Mouse (Mus musculus) limb, embryonic 11.5 days (tissue): Measurements from ENCODE around the gene Ftl1. TPM values are rescaled to one million over a fixed set of nuclear protein-coding genes. Genes with fewer than 3 reads are reported as not detected.
"Not testable (repeated sequence)": the region's sequence is repeated elsewhere in the genome, so short reads cannot be mapped to it uniquely, and the experiment has no call there.

Source experiments
- ATAC-seq: fragments of 200-750 bp; cut with Nextera tagmentation; 2 replicates; pipeline ENCODE4 v1.8.0; 2017; ENCODE audit warnings: low read depth; ENCODE audit not compliant: insufficient number of reproducible peaks, low FRiP score, low TSS enrichment
- DNase-seq: peaks from one replicate; pipeline ENCODE4 v3.0.0-alpha.2; 2015; ENCODE audit warnings: low spot score
- H3K27ac ChIP-seq: fragments of 300-500 bp; sonication (generic); replicated peaks from 2 replicates; pipeline ENCODE4 v1.5.1; 2014; ENCODE audit warnings: low read depth, mild to moderate bottlenecking, low read length
- H3K27me3 ChIP-seq: fragments of 300-500 bp; sonication (generic); 2 replicates; pipeline ENCODE4 v1.6.1; 2014; ENCODE audit warnings: mild to moderate bottlenecking, low read length, mixed read lengths; ENCODE audit not compliant: control insufficient read depth, insufficient read depth
- H3K36me3 ChIP-seq: fragments of 300-500 bp; sonication (generic); 2 replicates; pipeline ENCODE4 v1.6.1; 2014; ENCODE audit warnings: mild to moderate bottlenecking, low read length, moderate library complexity, mixed read lengths; ENCODE audit not compliant: control insufficient read depth, insufficient read depth
- H3K4me1 ChIP-seq: fragments of 300-500 bp; sonication (generic); 2 replicates; pipeline ENCODE4 v1.6.1; 2014; ENCODE audit warnings: low read length, mixed read lengths; ENCODE audit not compliant: control insufficient read depth, insufficient read depth
- H3K4me2 ChIP-seq: fragments of 300-500 bp; sonication (generic); 2 replicates; pipeline ENCODE4 v1.6.1; 2014; ENCODE audit warnings: low read depth, mild to moderate bottlenecking, moderate library complexity; ENCODE audit not compliant: severe bottlenecking
- H3K4me3 ChIP-seq: fragments of 300-500 bp; sonication (generic); 2 replicates; pipeline ENCODE4 v1.5.1; 2014; ENCODE audit warnings: low read depth, low read length
- H3K9ac ChIP-seq: fragments of 300-500 bp; sonication (generic); 2 replicates; pipeline ENCODE4 v1.6.1; 2014; ENCODE audit warnings: mild to moderate bottlenecking, low read length
- H3K9me3 ChIP-seq: fragments of 300-500 bp; sonication (generic); 2 replicates; pipeline ENCODE4 v1.6.1; 2016; ENCODE audit warnings: low read length; ENCODE audit not compliant: control insufficient read depth
- WGBS: fragments of 180-500 bp; shearing (Covaris S2); extraction: QIAGEN DNeasy Blood & Tissue Kit; methylation state at CpG from one replicate; pipeline ENCODE4 v1.1.7; 2014; 5-methylcytosine and 5-hydroxymethylcytosine counted together
- polyA plus RNA-seq: library from polyadenylated mRNA; unstranded; fragments of >200 nt; fragmentation: Nextera tagmentation; extraction: Ambion mirVana; gene quantifications from 2 replicates; pipeline ENCODE4 v1.2.1, GENCODE M21; 2014

The Ftl1 gene
- polyA plus RNA-seq, 1 experiment from 2014 or later, result 5,046 TPM

DNA sequence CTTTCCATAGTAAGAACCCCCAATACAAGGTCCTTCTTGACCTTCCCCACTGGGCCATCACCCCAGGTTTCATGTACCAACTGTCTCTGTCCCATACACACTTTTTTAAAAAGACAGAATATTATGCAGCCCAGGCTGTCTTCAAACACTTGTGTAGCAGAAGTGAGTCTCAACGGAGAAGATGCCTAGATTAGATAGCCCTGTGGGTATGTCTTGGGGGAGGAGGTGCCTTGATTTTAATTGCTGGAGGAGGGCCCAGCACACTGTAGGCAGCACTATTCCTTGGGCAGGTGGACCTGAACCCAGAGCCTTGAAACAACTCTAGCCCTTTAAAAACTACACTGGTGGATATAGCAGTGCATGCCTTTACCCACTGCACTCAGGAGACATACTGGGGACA lies 22.5 kb upstream of the Ftl1 start:
- Histone ChIP-seq H3K4me3 (no peak overlapping the region), H3K4me1 (no peaks in the 10 kb centered on the region), H3K27me3 (no peaks in the 10 kb centered on the region), H3K4me2 (no peak overlapping the region), H3K9ac (no peak overlapping the region), H3K27ac (no peak overlapping the region), H3K9me3 (no peaks in the 10 kb centered on the region), H3K36me3 (no peaks in the 10 kb centered on the region)
- WGBS, result 92% methylated on average over 1 of the region's 1 CpGs
- no peak for DNase-seq
- ATAC-seq, result no peak

DNA sequence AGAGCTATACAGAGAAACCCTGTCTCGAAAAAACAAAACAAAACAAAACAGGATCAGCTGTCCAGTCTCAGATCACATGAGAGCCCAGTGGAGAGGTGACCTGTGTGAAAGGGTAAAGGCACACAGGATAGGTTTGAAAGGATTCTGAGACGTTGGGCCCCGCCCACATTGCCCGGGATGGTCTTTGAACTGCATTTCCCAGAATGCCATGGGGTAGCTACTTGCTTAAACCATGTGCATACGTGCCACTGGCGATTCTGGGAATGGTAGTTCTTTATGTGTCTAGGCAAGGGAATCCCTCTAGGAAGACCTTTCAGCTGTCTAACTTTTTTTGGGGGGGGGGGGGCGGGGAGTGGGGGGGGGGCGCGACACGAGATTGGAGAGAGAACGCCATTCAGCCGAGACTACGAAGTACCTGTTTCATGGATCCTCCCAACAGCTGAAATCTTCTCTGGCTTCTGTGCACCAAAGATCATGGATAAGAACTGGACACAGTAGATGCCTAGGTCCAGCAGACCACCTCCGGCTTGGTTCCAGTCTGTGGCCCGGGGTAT lies 21.8 kb upstream of the Ftl1 start, which contains the start of gene Tulp2:
TSS of gene Tulp2 (plus strand) at position 504 of the 554 bp plus-strand sequence.
- no peaks in the 10 kb centered on the region for H3K4me1 ChIP-seq
- peak; percentile 61 for DNase-seq

DNA sequence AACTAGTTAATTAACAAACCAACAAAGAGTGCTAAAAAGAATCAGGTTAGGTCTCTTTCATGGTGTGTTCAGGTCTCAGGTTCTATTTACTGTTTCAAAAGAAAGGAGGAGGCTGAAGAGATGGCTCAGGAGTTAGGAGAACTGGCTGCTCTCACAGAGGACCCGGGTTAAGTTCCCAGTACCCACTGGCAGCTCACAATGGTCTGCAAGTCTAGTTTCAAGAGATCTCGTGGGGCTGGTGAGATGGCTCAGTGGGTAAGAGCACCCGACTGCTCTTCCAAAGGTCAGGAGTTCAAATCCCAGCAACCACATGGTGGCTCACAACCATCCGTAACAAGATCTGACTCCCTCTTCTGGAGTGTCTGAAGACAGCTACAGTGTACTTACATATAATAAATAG lies 20.6 kb upstream of the Ftl1 start:
- not testable (repeated sequence) for ATAC-seq, H3K4me2 ChIP-seq, H3K27me3 ChIP-seq, H3K4me3 ChIP-seq, H3K9me3 ChIP-seq, H3K36me3 ChIP-seq, H3K27ac ChIP-seq, DNase-seq, H3K4me1 ChIP-seq, H3K9ac ChIP-seq
- 80% methylated on average over 3 of the region's 4 CpGs for WGBS

More for the DNA sequence above, 21.8 kb upstream of the Ftl1 start, which contains the start of gene Tulp2:
- WGBS, result 55% methylated on average over 15 of the region's 15 CpGs
- Histone ChIP-seq H3K27me3 (no peaks in the 10 kb centered on the region), H3K4me3 (no peak within 1 kb of the TSS), H3K27ac (no peak within 1 kb of the TSS), H3K36me3 (no peaks in the 10 kb centered on the region), H3K9me3 (no peaks in the 10 kb centered on the region), H3K9ac (no peak within 1 kb of the TSS), H3K4me2 (no peak within 1 kb of the TSS)
- ATAC-seq, result peak; percentile 67; the same call in 1 of the 2 replicates

DNA sequence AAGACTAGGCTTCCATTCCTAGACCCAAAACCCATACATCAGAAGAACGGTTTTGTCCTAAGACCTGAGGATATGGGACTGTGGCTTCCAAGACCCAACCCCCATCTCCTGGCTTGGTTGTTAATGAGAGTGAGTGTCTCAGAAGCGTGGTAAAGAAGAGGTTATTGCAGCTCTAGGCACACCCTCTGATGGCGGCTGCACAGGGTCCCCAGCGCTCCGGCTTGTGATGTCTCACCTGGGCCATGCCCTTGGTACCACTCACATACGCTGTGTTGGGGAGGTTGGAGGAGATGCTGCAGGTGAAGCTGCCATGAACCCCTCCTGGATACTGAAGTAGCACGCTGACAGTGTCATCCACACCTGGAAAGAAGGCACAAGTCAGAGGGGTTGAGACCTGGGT lies 19.1 kb upstream of the Ftl1 start:
- H3K9me3 ChIP-seq, result no peaks in the 10 kb centered on the region
- WGBS, result 96% methylated on average over 7 of the region's 7 CpGs
- H3K4me1 ChIP-seq, result no peaks in the 10 kb centered on the region
- H3K36me3 ChIP-seq, result no peaks in the 10 kb centered on the region
- DNase-seq (no peak), ATAC-seq (no peak)
- H3K27ac ChIP-seq, result no peak overlapping the region
- no peaks in the 10 kb centered on the region for H3K27me3 ChIP-seq
- no peak overlapping the region for H3K9ac ChIP-seq
- H3K4me2 ChIP-seq, result no peak overlapping the region
- no peak overlapping the region for H3K4me3 ChIP-seq

DNA sequence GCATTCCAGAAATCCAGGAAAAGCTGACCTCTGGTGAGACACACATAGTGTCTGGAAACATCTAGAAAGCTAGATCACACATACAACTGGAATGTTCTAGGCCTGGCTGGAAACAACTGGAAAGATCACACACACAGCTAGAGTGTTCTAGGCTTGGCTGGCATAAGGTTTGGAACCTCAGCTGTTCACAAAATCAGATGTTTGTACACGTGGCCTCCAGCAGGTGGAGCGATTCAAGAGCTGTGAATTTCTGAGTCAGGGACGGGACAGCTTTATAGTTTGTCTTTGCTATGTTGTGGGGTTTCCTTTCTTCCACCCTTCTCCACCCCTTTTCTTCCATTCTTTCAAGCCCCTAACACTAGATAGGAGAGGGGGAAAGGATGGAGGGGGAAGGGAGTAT lies 17.3 kb upstream of the Ftl1 start:
- no peaks in the 10 kb centered on the region for H3K4me1 ChIP-seq
- no peaks in the 10 kb centered on the region for H3K27me3 ChIP-seq
- H3K36me3 ChIP-seq, result no peaks in the 10 kb centered on the region
- H3K4me3 ChIP-seq, result no peak overlapping the region
- no peaks in the 10 kb centered on the region for H3K9me3 ChIP-seq
- no peak overlapping the region for H3K27ac ChIP-seq
- peak; percentile 67 for DNase-seq
- H3K4me2 ChIP-seq, result no peak overlapping the region
- H3K9ac ChIP-seq, result no peak overlapping the region
- WGBS, result 13% methylated on average over 3 of the region's 3 CpGs
- ATAC-seq, result no peak

DNA sequence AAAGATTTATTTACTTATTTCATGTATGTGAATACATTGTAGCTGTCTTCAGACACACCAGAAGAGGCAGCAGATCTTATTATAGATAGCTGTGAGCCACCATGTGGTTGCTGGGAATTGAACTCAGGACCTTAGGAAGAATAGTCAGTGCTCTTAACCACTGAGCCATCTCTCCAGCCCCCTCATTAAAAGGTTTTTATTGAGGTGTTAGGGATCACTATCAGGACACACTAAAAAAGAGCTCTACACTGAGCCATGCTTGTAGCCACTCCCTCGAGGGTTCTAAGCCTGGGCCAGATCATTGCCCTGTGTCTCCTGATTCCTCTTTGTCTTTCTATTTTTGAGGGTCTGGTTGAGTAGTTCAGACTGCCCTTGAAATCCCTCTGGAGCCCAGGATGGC lies 16.8 kb upstream of the Ftl1 start:
- H3K27me3 ChIP-seq, result no peaks in the 10 kb centered on the region
- no peaks in the 10 kb centered on the region for H3K4me1 ChIP-seq
- no peak overlapping the region for H3K9ac ChIP-seq
- H3K9me3 ChIP-seq, result no peaks in the 10 kb centered on the region
- H3K27ac ChIP-seq, result no peak overlapping the region
- ATAC-seq, result no peak
- WGBS, result 65% methylated on average over 1 of the region's 1 CpGs
- DNase-seq, result no peak
- H3K36me3 ChIP-seq, result no peaks in the 10 kb centered on the region
- no peak overlapping the region for H3K4me2 ChIP-seq
- no peak overlapping the region for H3K4me3 ChIP-seq

DNA sequence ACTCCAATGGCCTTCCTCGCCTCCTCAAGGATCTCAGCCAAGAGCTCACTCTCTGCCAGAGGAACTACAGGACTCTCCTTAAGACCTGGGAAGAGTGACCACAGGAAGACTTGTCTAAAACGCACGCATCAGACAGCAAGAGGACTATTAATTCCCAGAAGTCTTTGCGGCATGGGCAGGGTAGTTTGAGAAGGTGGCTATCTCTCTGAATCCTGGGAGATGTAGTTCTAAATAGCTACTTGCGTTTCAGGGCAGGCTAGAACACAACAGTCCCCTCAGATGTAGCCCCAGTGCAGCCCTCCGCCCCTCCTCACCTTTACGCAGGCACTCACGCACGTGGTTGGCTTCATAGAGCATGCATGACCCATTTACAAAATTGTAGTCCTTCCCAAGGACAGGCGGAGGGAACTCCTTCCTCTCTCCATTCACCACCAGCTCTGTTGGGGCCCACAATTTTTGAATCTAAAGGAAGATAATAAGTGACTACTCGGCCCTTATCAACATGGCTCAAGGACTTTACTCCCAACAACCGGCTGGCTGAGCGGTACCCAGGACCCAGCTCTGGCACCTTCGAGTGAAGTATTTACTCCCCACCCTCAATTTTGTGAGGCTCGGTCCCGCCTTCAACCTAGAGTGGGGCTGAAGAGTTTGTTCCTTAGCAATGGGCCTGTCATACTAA lies 15.7 kb upstream of the Ftl1 start:
- Histone ChIP-seq H3K4me2 (no peak overlapping the region; the same call in 1 of the 2 replicates), H3K9me3 (no peaks in the 10 kb centered on the region), H3K27me3 (no peaks in the 10 kb centered on the region), H3K4me1 (no peaks in the 10 kb centered on the region), H3K27ac (no peak overlapping the region), H3K36me3 (no peaks in the 10 kb centered on the region), H3K9ac (no peak overlapping the region), H3K4me3 (no peak overlapping the region)
- 65% methylated on average over 16 of the region's 16 CpGs for WGBS
- DNase-seq, result no peak
- no peak for ATAC-seq

DNA sequence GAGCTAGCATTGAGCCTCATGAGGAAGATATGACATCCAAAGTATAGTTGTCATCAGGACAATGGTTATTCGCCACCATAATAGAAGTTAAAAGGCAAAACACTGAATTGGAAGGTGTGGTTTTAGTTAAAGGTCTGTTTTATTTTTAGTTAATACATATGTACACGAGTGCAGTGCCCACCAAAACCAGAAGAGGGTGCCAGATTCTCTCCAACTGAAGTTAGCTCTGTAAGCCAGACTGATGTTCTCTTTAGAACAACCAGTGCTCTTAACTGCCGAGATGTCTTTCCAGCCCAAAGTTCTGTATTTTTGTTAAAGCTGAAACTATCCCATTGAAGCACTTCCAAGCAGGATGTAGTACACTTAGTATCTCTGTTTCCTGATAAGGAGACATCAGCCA lies 11.2 kb upstream of the Ftl1 start:
- Histone ChIP-seq H3K9ac (no peak overlapping the region), H3K27me3 (no peaks in the 10 kb centered on the region), H3K4me2 (no peak overlapping the region), H3K4me3 (no peak overlapping the region), H3K27ac (no peak overlapping the region), H3K4me1 (peaks cover 7% of the 10 kb centered on the region), H3K36me3 (no peaks in the 10 kb centered on the region), H3K9me3 (no peaks in the 10 kb centered on the region)
- WGBS, result 9% methylated on average over 3 of the region's 3 CpGs
- ATAC-seq (no peak), DNase-seq (peak; percentile 80)
